Mouse (Mus musculus): Measurements from ENCODE around the gene Ssb.

GRCm38 (mm10) chr2:69912801-69913200 lies 51.4 kb downstream of the Ssb start:
- TF ChIP-seq CTCF (IDR thresholded peaks at IDR 0.05; ENCODE audit: low read depth) (no peak), EP300 (optimal IDR thresholded peaks at IDR 0.05) (no peak)
